Mouse (Mus musculus) hindbrain, embryonic 11.5 days (tissue): ENCODE results near the gene Adra1d. TPM values are rescaled to one million over a fixed set of nuclear protein-coding genes. Genes with fewer than 3 reads are reported as not detected.

Source experiments
- ATAC-seq: fragments of 200-750 bp; cut with Nextera tagmentation; 2 replicates; pipeline ENCODE4 v1.8.0; 2017; ENCODE audit warnings: mild to moderate bottlenecking, moderate TSS enrichment, moderate library complexity; ENCODE audit not compliant: low FRiP score
- DNase-seq: peaks from one replicate; pipeline ENCODE4 v3.0.0-alpha.2; 2015; ENCODE audit warnings: low spot score
- H3K27ac ChIP-seq: fragments of 300-500 bp; sonication (generic); 2 replicates; pipeline ENCODE4 v1.5.1; 2014; ENCODE audit warnings: mild to moderate bottlenecking, low read depth, low read length
- H3K27me3 ChIP-seq: fragments of 300-500 bp; sonication (generic); 2 replicates; pipeline ENCODE4 v1.6.1; 2014; ENCODE audit warnings: mild to moderate bottlenecking, low read length, moderate library complexity, mixed read lengths; ENCODE audit not compliant: control insufficient read depth, insufficient read depth
- H3K36me3 ChIP-seq: fragments of 300-500 bp; sonication (generic); 2 replicates; pipeline ENCODE4 v1.6.1; 2014; ENCODE audit warnings: mild to moderate bottlenecking, low read length, moderate library complexity, mixed read lengths; ENCODE audit not compliant: control insufficient read depth, insufficient read depth
- H3K4me1 ChIP-seq: fragments of 300-500 bp; sonication (generic); replicated peaks from 2 replicates; pipeline ENCODE4 v1.6.1; 2014; ENCODE audit warnings: low read length, mixed read lengths; ENCODE audit not compliant: control insufficient read depth, insufficient read depth
- H3K4me2 ChIP-seq: fragments of 300-500 bp; sonication (generic); replicated peaks from 2 replicates; pipeline ENCODE4 v1.6.1; 2014; ENCODE audit warnings: mild to moderate bottlenecking, low read depth, low read length
- H3K4me3 ChIP-seq: fragments of 300-500 bp; sonication (generic); 2 replicates; pipeline ENCODE4 v1.5.1; 2014; ENCODE audit warnings: low read depth, low read length
- H3K9ac ChIP-seq: fragments of 300-500 bp; sonication (generic); 2 replicates; pipeline ENCODE4 v1.6.1; 2014; ENCODE audit warnings: low read depth, low read length
- H3K9me3 ChIP-seq: fragments of 300-500 bp; sonication (generic); 2 replicates; pipeline ENCODE4 v1.6.1; 2016; ENCODE audit warnings: low read length; ENCODE audit not compliant: control insufficient read depth
- WGBS: fragments of 180-500 bp; shearing (Covaris S2); extraction: QIAGEN DNeasy Blood & Tissue Kit; methylation state at CpG from one replicate; pipeline ENCODE4 v1.1.7; 2014; 5-methylcytosine and 5-hydroxymethylcytosine counted together
- polyA plus RNA-seq: library from polyadenylated mRNA; unstranded; fragments of >200 nt; fragmentation: Nextera tagmentation; extraction: Ambion mirVana; gene quantifications from 2 replicates; pipeline ENCODE4 v1.2.1, GENCODE M21; 2014

The Adra1d gene
- polyA plus RNA-seq, 1 experiment from 2014 or later = 0.17 TPM

GRCm38 (mm10) chr2:131546308-131546700, 15.8 kb downstream of the Adra1d start:
- no peaks in the 10 kb centered on the region for H3K9me3 ChIP-seq
- no peaks in the 10 kb centered on the region for H3K36me3 ChIP-seq
- H3K4me1 ChIP-seq = no peaks in the 10 kb centered on the region
- peak; percentile 55 for DNase-seq
- peak overlapping the region; percentile 71 for H3K4me2 ChIP-seq
- peak overlapping the region; percentile 39 for H3K4me3 ChIP-seq
- no peak overlapping the region for H3K27ac ChIP-seq
- 4% methylated on average over 27 of the region's 27 CpGs for WGBS
- H3K27me3 ChIP-seq = peaks cover 28% of the 10 kb centered on the region
- peak overlapping the region; percentile 52 for H3K9ac ChIP-seq
- no peak; the same call in 1 of the 2 replicates for ATAC-seq

GRCm38 (mm10) chr2:131545386-131546307, 16.4 kb downstream of the Adra1d start:
- 3% methylated on average over 45 of the region's 45 CpGs for WGBS

GRCm38 (mm10) chr2:131542531-131542930, 19.6 kb downstream of the Adra1d start:
- Histone ChIP-seq H3K4me2 (no peak overlapping the region), H3K9ac (no peak overlapping the region), H3K4me1 (no peaks in the 10 kb centered on the region), H3K9me3 (no peaks in the 10 kb centered on the region), H3K36me3 (no peaks in the 10 kb centered on the region), H3K27me3 (peaks cover 21% of the 10 kb centered on the region), H3K4me3 (no peak overlapping the region), H3K27ac (no peak overlapping the region)
- DNase-seq (peak; percentile 34), ATAC-seq (peak; percentile 22; the same call in 1 of the 2 replicates)
- 23% methylated on average over 6 of the region's 6 CpGs for WGBS

More at GRCm38 (mm10) chr2:131545386-131546307, 16.4 kb downstream of the Adra1d start:
- H3K27me3 ChIP-seq = peaks cover 28% of the 10 kb centered on the region
- no peaks in the 10 kb centered on the region for H3K4me1 ChIP-seq
- peak overlapping the region; percentile 39 for H3K4me3 ChIP-seq
- peak overlapping the region; percentile 52 for H3K9ac ChIP-seq
- H3K36me3 ChIP-seq = no peaks in the 10 kb centered on the region
- H3K27ac ChIP-seq = no peak overlapping the region
- DNase-seq = peak; percentile 84
- no peaks in the 10 kb centered on the region for H3K9me3 ChIP-seq
- peak overlapping the region; percentile 71 for H3K4me2 ChIP-seq
- peak; percentile 52 for ATAC-seq

GRCm38 (mm10) chr2:131541686-131542085, 20.4 kb downstream of the Adra1d start:
- Histone ChIP-seq H3K4me3 (no peak overlapping the region), H3K4me1 (no peaks in the 10 kb centered on the region), H3K9me3 (no peaks in the 10 kb centered on the region), H3K36me3 (no peaks in the 10 kb centered on the region), H3K4me2 (no peak overlapping the region), H3K9ac (no peak overlapping the region), H3K27ac (no peak overlapping the region), H3K27me3 (peaks cover 13% of the 10 kb centered on the region)
- 78% methylated on average over 4 of the region's 4 CpGs for WGBS
- no peak for DNase-seq
- ATAC-seq = no peak

- Histone ChIP-seq H3K4me3 (no peak overlapping the region), H3K27me3 (no peaks in the 10 kb centered on the region), H3K27ac (no peak overlapping the region), H3K4me1 (no peaks in the 10 kb centered on the region), H3K36me3 (no peaks in the 10 kb centered on the region), H3K4me2 (no peak overlapping the region), H3K9me3 (no peaks in the 10 kb centered on the region), H3K9ac (no peak overlapping the region)
- 80% methylated on average over 6 of the region's 6 CpGs for WGBS
- no peak for DNase-seq
- no peak for ATAC-seq
Measured at GRCm38 (mm10) chr2:131539780-131540179, 22.3 kb downstream of the Adra1d start.

GRCm38 (mm10) chr2:131538341-131538740, 23.7 kb downstream of the Adra1d start:
- DNase-seq = no peak
- Histone ChIP-seq H3K4me2 (no peak overlapping the region), H3K4me3 (no peak overlapping the region), H3K9ac (no peak overlapping the region), H3K4me1 (no peaks in the 10 kb centered on the region), H3K27ac (no peak overlapping the region), H3K36me3 (no peaks in the 10 kb centered on the region), H3K27me3 (no peaks in the 10 kb centered on the region), H3K9me3 (no peaks in the 10 kb centered on the region)
- 81% methylated on average over 7 of the region's 7 CpGs for WGBS
- no peak for ATAC-seq

GRCm38 (mm10) chr2:131535168-131535567, 26.9 kb downstream of the Adra1d start:
- DNase-seq (no peak), ATAC-seq (no peak)
- no peak overlapping the region for H3K4me2 ChIP-seq

GRCm38 (mm10) chr2:131531271-131531670, 30.8 kb downstream of the Adra1d start:
- WGBS = 84% methylated on average over 7 of the region's 7 CpGs
- Histone ChIP-seq H3K27ac (no peak overlapping the region), H3K4me3 (no peak overlapping the region), H3K9me3 (no peaks in the 10 kb centered on the region), H3K4me1 (no peaks in the 10 kb centered on the region), H3K9ac (no peak overlapping the region), H3K27me3 (no peaks in the 10 kb centered on the region), H3K36me3 (no peaks in the 10 kb centered on the region), H3K4me2 (no peak overlapping the region)
- DNase-seq (no peak), ATAC-seq (no peak)

More at GRCm38 (mm10) chr2:131535168-131535567, 26.9 kb downstream of the Adra1d start:
- no peaks in the 10 kb centered on the region for H3K27me3 ChIP-seq
- WGBS = 92% methylated on average over 5 of the region's 5 CpGs
- H3K4me1 ChIP-seq = no peaks in the 10 kb centered on the region
- no peak overlapping the region for H3K9ac ChIP-seq
- H3K9me3 ChIP-seq = no peaks in the 10 kb centered on the region
- no peaks in the 10 kb centered on the region for H3K36me3 ChIP-seq
- no peak overlapping the region for H3K27ac ChIP-seq
- no peak overlapping the region for H3K4me3 ChIP-seq

GRCm38 (mm10) chr2:131530623-131531008, 31.5 kb downstream of the Adra1d start:
- Histone ChIP-seq H3K36me3 (no peaks in the 10 kb centered on the region), H3K27me3 (no peaks in the 10 kb centered on the region), H3K4me2 (no peak overlapping the region), H3K4me1 (no peaks in the 10 kb centered on the region), H3K27ac (no peak overlapping the region), H3K9ac (no peak overlapping the region), H3K4me3 (no peak overlapping the region), H3K9me3 (no peaks in the 10 kb centered on the region)
- no peak; the same call in 1 of the 2 replicates for ATAC-seq
- WGBS = 23% methylated on average over 9 of the region's 9 CpGs
- DNase-seq = peak; percentile 69
